Mouse (Mus musculus) small intestine, adult 2 months (tissue): ENCODE results near the gene Dnajc13.

Source experiments
- CTCF ChIP-seq: fragments of 200-500 bp; IDR thresholded peaks from 2 replicates; pipeline ENCODE4 v1.5.1; 2012; ENCODE audit warnings: low read depth, mild to moderate bottlenecking, control low read depth, inconsistent platforms, low read length, moderate library complexity, mixed read lengths; ENCODE audit not compliant: insufficient replicate concordance, insufficient read length; ENCODE audit errors: extremely low read depth
- POLR2A ChIP-seq: fragments of 200-500 bp; IDR thresholded peaks from 2 replicates; pipeline ENCODE4 v1.6.1; 2012; ENCODE audit warnings: low read depth, mild to moderate bottlenecking, control low read depth, inconsistent platforms, low read length, moderate library complexity

- no peak for TF ChIP-seq POLR2A
- TF ChIP-seq CTCF, result no peak
Observed at GRCm38 (mm10) chr9:104297041-104297440, 34.3 kb upstream of the Dnajc13 start.
